Mouse (Mus musculus) liver, postnatal 0 days (tissue): ENCODE results near the gene Cd55.

Source experiments
- CTCF ChIP-seq: sonication (generic); IDR thresholded peaks from 2 replicates; pipeline ENCODE4 v1.5.1; 2016; ENCODE audit warnings: antibody characterized with exemption, low read depth
- EP300 ChIP-seq: IDR thresholded peaks from 2 replicates; pipeline ENCODE4 v1.6.1; 2016; ENCODE audit warnings: antibody characterized with exemption, low read depth, mild to moderate bottlenecking

DNA sequence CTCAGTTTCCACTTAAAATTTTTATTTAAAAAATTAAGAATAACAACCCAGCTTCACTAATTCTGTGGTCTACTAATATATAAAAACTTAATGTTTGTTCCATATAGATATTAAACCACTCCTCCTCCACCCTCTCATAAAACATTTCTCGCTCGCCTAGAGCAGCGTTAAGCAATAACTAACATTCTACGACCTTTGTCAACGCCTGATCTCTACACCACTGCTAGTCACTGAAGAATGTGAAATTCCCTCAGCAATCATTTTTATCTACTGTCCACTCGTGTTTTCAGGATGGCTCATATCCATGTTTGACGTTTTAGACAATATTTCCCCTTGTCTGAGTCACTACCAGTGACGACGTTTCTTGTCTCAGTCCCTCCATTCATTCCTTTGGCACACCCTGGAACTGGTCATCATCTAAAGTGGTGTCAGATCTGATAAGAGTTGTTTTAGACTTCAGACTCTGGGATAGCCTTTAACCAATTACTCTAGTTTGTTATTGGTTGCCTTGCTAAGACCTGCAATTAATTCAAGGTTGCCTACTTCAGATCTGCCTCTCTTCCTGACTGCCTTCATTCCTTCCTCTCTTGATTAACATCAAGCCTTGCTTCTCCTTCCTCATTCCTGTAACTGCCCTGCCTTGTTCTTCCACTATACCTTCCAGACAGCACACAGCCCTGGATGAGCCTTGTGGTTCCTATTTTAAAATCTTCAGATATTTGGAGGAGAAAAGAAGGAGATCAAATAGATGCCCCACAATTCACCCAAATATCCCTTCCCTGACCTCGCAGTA is 23.5 kb upstream of the Cd55 start:
- TF ChIP-seq CTCF: no peak
- no peak for TF ChIP-seq EP300
